Mouse (Mus musculus) intestine, postnatal 0 days (tissue): ENCODE measurements around the gene Gm38394. TPM values are rescaled to one million over a fixed set of nuclear protein-coding genes. Genes with fewer than 3 reads are reported as not detected.

Source experiments
- ATAC-seq: fragments of 200-750 bp; cut with Nextera tagmentation; 2 replicates; pipeline ENCODE4 v1.8.0; 2017; ENCODE audit warnings: mild to moderate bottlenecking, moderate TSS enrichment, moderate library complexity
- H3K27ac ChIP-seq: fragments of 300-500 bp; sonication (generic); 2 replicates; pipeline ENCODE4 v1.5.1; 2014; ENCODE audit warnings: mild to moderate bottlenecking, low read depth, low read length, moderate library complexity
- H3K27me3 ChIP-seq: fragments of 300-500 bp; sonication (generic); replicated peaks from 2 replicates; pipeline ENCODE4 v1.6.1; 2014; ENCODE audit warnings: low read length, mixed read lengths; ENCODE audit not compliant: control insufficient read depth, insufficient read depth
- H3K36me3 ChIP-seq: fragments of 300-500 bp; sonication (generic); 2 replicates; pipeline ENCODE4 v1.6.1; 2014; ENCODE audit warnings: mild to moderate bottlenecking, moderate library complexity; ENCODE audit not compliant: control insufficient read depth, insufficient read depth
- H3K4me1 ChIP-seq: fragments of 300-500 bp; sonication (generic); replicated peaks from 2 replicates; pipeline ENCODE4 v1.6.1; 2014; ENCODE audit warnings: antibody characterized with exemption, low read length, mixed read lengths; ENCODE audit not compliant: control insufficient read depth, insufficient read depth
- H3K4me2 ChIP-seq: fragments of 300-500 bp; sonication (generic); replicated peaks from 2 replicates; pipeline ENCODE4 v1.6.1; 2014; ENCODE audit warnings: low read depth, mild to moderate bottlenecking, moderate library complexity
- H3K4me3 ChIP-seq: fragments of 300-500 bp; sonication (generic); 2 replicates; pipeline ENCODE4 v1.5.1; 2014; ENCODE audit warnings: low read depth, low read length
- H3K9ac ChIP-seq: fragments of 300-500 bp; sonication (generic); 2 replicates; pipeline ENCODE4 v1.6.1; 2014; ENCODE audit warnings: mild to moderate bottlenecking, low read depth, low read length
- H3K9me3 ChIP-seq: fragments of 300-500 bp; sonication (generic); 2 replicates; pipeline ENCODE4 v1.6.1; 2016; ENCODE audit warnings: mixed run types; ENCODE audit not compliant: control insufficient read depth
- CTCF ChIP-seq: sonication (generic); IDR thresholded peaks from 2 replicates; pipeline ENCODE4 v1.5.1; 2016; ENCODE audit warnings: low read depth, mild to moderate bottlenecking, control low read depth, antibody characterized with exemption, moderate library complexity
- WGBS: fragments of 180-500 bp; shearing (Covaris S2); extraction: QIAGEN DNeasy Blood & Tissue Kit; methylation state at CpG from one replicate; pipeline ENCODE4 v1.1.7; 2014; 5-methylcytosine and 5-hydroxymethylcytosine counted together
- polyA plus RNA-seq: library from polyadenylated mRNA; unstranded; fragments of >200 nt; fragmentation: Nextera tagmentation; extraction: Ambion mirVana; gene quantifications from 2 replicates; pipeline ENCODE4 v1.2.1, GENCODE M21; 2015

Gm38394 gene
- polyA plus RNA-seq, 1 experiment from 2014 or later: 1.9 TPM

DNA sequence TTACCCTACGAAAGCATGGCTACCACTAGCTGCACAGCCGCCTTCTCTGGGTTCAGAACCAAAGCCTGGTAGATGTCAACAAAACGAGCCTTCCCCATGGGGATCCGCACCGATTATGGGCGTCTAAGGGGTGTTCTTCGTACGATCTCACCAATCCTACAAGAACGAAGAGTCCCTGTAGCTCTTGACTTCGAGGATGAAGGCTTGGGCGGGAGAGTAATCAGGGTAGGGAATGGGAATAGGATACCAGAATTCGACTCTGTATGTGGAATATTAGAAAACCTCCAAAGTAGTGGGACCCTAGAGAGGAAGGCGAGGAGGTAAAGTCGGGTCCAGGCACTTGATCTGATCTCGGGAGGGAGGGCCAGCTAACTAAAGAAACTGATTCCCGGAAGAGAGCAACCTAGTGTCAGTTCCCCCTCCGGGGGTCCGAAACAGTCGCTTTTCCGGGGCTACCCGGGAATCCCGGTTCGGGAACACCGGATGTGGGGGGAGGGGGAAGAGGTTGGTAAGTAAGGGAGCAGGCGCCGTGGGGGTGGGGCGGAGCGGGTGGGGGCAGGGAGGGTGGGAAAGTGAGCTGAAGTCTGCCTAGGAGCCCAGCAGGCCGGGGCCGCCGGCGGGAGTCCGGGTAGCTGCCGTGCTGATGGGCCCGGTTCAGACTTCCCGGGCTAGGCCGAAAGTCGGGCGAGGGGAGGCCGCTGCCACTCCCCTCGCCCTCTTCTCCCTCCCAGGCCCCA lies 484 bp downstream of the Gm38394 start, which contains the start of gene Zbed6:
TSS of gene Zbed6 (minus strand) at position 420 of the 737 bp plus-strand sequence.
- Histone ChIP-seq H3K4me2 (peak within 1 kb of the TSS; percentile 72), H3K9me3 (no peaks in the 10 kb centered on the region), H3K4me3 (peak within 1 kb of the TSS; percentile 80), H3K36me3 (peaks cover 13% of the 10 kb centered on the region), H3K27ac (peak within 1 kb of the TSS; percentile 96), H3K9ac (peak within 1 kb of the TSS; percentile 95), H3K27me3 (no peaks in the 10 kb centered on the region), H3K4me1 (peaks cover 12% of the 10 kb centered on the region; the same call in 1 of the 2 replicates)
- TF ChIP-seq CTCF: no peak
- ATAC-seq: peak; percentile 73
- WGBS: under 1% methylated on average over 38 of the region's 41 CpGs

DNA sequence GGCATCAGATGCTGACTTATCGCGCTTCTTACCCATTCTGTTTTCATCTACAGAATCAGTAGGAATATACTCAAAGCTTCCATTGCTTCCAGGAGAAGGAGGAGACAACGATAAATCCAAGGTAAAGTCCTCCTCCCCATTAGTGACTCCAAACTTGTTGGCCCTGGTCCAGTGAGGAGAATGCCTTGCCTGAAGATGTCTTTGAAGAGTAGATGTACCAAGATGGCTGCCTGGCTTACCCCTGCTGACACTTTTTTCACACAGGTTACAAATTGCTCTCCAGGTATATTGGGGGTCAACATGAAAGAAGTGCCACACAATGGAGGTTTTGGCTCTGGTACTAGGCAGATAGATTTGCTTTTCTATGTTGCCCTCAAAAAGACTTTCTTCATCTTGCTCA lies 2.2 kb downstream of the Gm38394 start:
- H3K4me3 ChIP-seq: no peak overlapping the region
- no peak overlapping the region for H3K9ac ChIP-seq
- peaks cover 12% of the 10 kb centered on the region; the same call in 1 of the 2 replicates for H3K4me1 ChIP-seq
- peaks cover 16% of the 10 kb centered on the region for H3K36me3 ChIP-seq
- no peaks in the 10 kb centered on the region for H3K27me3 ChIP-seq
- WGBS: 79% methylated on average over 3 of the region's 3 CpGs
- ATAC-seq: no peak
- H3K9me3 ChIP-seq: no peaks in the 10 kb centered on the region
- no peak overlapping the region for H3K27ac ChIP-seq
- H3K4me2 ChIP-seq: peak overlapping the region; percentile 6; the same call in 1 of the 2 replicates
- TF ChIP-seq CTCF: no peak

DNA sequence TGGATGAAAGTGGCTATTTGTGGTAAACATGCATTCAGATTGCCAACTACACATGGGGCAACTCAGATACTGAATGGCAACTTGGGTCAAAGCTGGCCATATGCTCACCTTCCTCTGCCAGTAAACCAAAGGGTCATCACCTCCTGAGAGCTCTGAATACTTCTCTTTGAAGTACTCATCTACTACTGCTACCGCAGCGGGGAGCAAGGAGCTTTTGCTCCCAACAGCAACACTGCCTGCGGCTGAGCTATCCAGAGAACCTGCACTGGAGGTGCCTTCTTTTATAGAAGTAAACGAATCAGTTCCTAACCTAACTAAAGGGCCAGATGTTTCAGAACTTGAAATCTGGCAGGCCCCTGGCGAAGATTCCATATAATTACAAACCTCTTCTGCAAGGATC lies 4.3 kb downstream of the Gm38394 start:
- 60% methylated on average over 5 of the region's 5 CpGs for WGBS
- H3K27ac ChIP-seq: no peak overlapping the region
- TF ChIP-seq CTCF: no peak
- H3K4me3 ChIP-seq: no peak overlapping the region
- peaks cover 17% of the 10 kb centered on the region for H3K36me3 ChIP-seq
- no peaks in the 10 kb centered on the region for H3K9me3 ChIP-seq
- no peak overlapping the region for H3K9ac ChIP-seq
- no peaks in the 10 kb centered on the region for H3K27me3 ChIP-seq
- no peak for ATAC-seq
- H3K4me2 ChIP-seq: no peak overlapping the region
- peaks cover 12% of the 10 kb centered on the region; the same call in 1 of the 2 replicates for H3K4me1 ChIP-seq

GRCm38 (mm10) chr1:133653033-133653432 lies 8.1 kb downstream of the Gm38394 start:
- H3K27me3 ChIP-seq: no peaks in the 10 kb centered on the region
- H3K27ac ChIP-seq: no peak overlapping the region
- H3K4me2 ChIP-seq: no peak overlapping the region
- H3K4me3 ChIP-seq: no peak overlapping the region
- no peak for TF ChIP-seq CTCF
- no peaks in the 10 kb centered on the region for H3K4me1 ChIP-seq
- ATAC-seq: no peak
- no peak overlapping the region for H3K9ac ChIP-seq
- H3K9me3 ChIP-seq: no peaks in the 10 kb centered on the region
- peaks cover 31% of the 10 kb centered on the region; the same call in 1 of the 2 replicates for H3K36me3 ChIP-seq
- 95% methylated on average over 1 of the region's 1 CpGs for WGBS

- Histone ChIP-seq H3K27me3 (no peaks in the 10 kb centered on the region), H3K4me2 (no peak overlapping the region), H3K36me3 (peaks cover 46% of the 10 kb centered on the region), H3K4me1 (no peaks in the 10 kb centered on the region), H3K9ac (no peak overlapping the region), H3K4me3 (no peak overlapping the region), H3K9me3 (no peaks in the 10 kb centered on the region), H3K27ac (peak overlapping the region; percentile 21; the same call in 1 of the 2 replicates)
- TF ChIP-seq CTCF: no peak
- WGBS: 92% methylated on average over 7 of the region's 7 CpGs
- no peak for ATAC-seq
Measured at GRCm38 (mm10) chr1:133650288-133651055, 10.6 kb downstream of the Gm38394 start.

DNA sequence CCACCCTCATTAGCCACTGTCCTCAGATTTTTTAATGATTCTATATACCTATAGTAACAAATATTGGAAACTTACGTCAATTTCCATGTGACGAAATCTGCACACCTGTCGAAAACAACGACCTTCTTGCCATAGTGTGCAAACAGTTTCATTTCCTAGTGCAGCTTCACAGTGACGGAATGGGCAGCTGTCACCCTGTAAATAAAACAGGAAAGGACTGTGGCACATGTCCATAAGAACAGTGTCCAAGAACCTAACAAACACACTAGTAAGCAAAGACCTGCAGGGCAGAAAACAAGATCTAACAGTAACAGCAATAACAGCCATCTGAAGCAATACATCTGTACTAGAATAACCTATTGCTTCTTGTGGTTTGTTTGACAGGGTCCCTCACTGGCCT lies 15.5 kb downstream of the Gm38394 start:
- peaks cover 79% of the 10 kb centered on the region for H3K36me3 ChIP-seq

More for the DNA sequence above, 15.5 kb downstream of the Gm38394 start:
- no peaks in the 10 kb centered on the region for H3K4me1 ChIP-seq
- no peak overlapping the region for H3K27ac ChIP-seq
- no peaks in the 10 kb centered on the region for H3K27me3 ChIP-seq
- no peak overlapping the region for H3K4me3 ChIP-seq
- no peaks in the 10 kb centered on the region for H3K9me3 ChIP-seq
- no peak for ATAC-seq
- no peak overlapping the region for H3K9ac ChIP-seq
- TF ChIP-seq CTCF: no peak
- H3K4me2 ChIP-seq: no peak overlapping the region
- WGBS: 88% methylated on average over 5 of the region's 5 CpGs
